ENCODE assay signal across 9 mouse cellular contexts in genomic region chr11:54703306-54703705, GRCm38 (mm10).
A peak's percentile ranks its signal among the peaks of the same experiment; 100 is the strongest.
DNase-seq lines count a peak whose midpoint lies in the region; ATAC-seq and TF ChIP-seq lines count a peak whose summit lies in the region.
"Had no signal": no experiment of that assay in that cellular context is flagged by ENCODE, and none has a peak within 500 bp of the region (broad histone marks: within the 10 kb centered on the region; RNA-seq: fewer than 3 reads in every experiment).

No protein-coding gene starts in this region.

- no peak overlapping the region for H3K4me2 ChIP-seq in liver, embryonic 13.5 days
- H3K4me2 ChIP-seq: limb, embryonic 12.5 days had no signal

- peak; percentile 65 for DNase-seq in R1 (ENCODE audit: low read depth, low spot score)
- peak; percentile 71 to 84 for DNase-seq in cerebellum, postnatal 25 days
- DNase-seq in gastrocnemius, adult 2 months = peak; percentile 80
- peak; percentile 88 for DNase-seq in kidney, postnatal 10 days
- peak; percentile 38 for DNase-seq in liver, embryonic 13.5 days
- DNase-seq in retina, adult 2 months (ENCODE audit: low read depth, low spot score) = peak; percentile 53
- DNase-seq in thymus, postnatal 4 days = peak; percentile 90

- peak; percentile 91 for TF ChIP-seq CTCF in gastrocnemius, adult 2 months (IDR thresholded peaks at IDR 0.05)

- H3K4me3 ChIP-seq in gastrocnemius, adult 2 months = no peak overlapping the region
- no peak overlapping the region for H3K4me3 ChIP-seq in liver, embryonic 13.5 days (replicated peaks)
- H3K4me3 ChIP-seq: limb, embryonic 12.5 days had no signal

- peak; percentile 44 for ATAC-seq in CD4-positive, CD25-positive, alpha-beta regulatory T cell, adult 4 months
- ATAC-seq in liver, embryonic 13.5 days (ENCODE audit: low read depth) = no peak

- H3K9ac ChIP-seq in liver, embryonic 13.5 days = no peak overlapping the region
- H3K9ac ChIP-seq: limb, embryonic 12.5 days had no signal

- intact Hi-C loops in gastrocnemius, adult 2 months (cut with DNase I) = loop anchor here (1.0 to 10.0 kb wide), 4 partner anchors 84 to 281 kb away; partner anchors contain the start of gene Cdc42se2

- H3K27ac ChIP-seq in gastrocnemius, adult 2 months = no peak overlapping the region
- no peak overlapping the region for H3K27ac ChIP-seq in liver, embryonic 13.5 days
- H3K27ac ChIP-seq: limb, embryonic 12.5 days had no signal

- H3K9me3 ChIP-seq in liver, embryonic 13.5 days (replicated peaks) = no peaks in the 10 kb centered on the region
- H3K9me3 ChIP-seq: limb, embryonic 12.5 days had no signal

- 0 out of 2 replicates have a peak, but pooled peaks cover 2% of the 10 kb centered on the region for H3K36me3 ChIP-seq in liver, embryonic 13.5 days

- H3K27me3 ChIP-seq in liver, embryonic 13.5 days = no peaks in the 10 kb centered on the region
- H3K27me3 ChIP-seq: limb, embryonic 12.5 days had no signal

- H3K4me1 ChIP-seq in liver, embryonic 13.5 days (replicated peaks) = no peaks in the 10 kb centered on the region
- H3K4me1 ChIP-seq: limb, embryonic 12.5 days had no signal

- 22% methylated on average over 4 of the region's 4 CpGs for WGBS in liver, embryonic 13.5 days (ENCODE audit: insufficient replicate concordance)

Comparison
In these comparisons a context has a peak if more than half of its experiments do, and no peak if none do; other contexts are left out.
1. DNase-seq: peak in every context shown above with its lines; median percentile 90 in thymus, postnatal 4 days; 88 in kidney, postnatal 10 days; 80 in gastrocnemius, adult 2 months; 78 in cerebellum, postnatal 25 days; 65 in R1; 53 in retina, adult 2 months; 38 in liver, embryonic 13.5 days.